Mouse (Mus musculus): ENCODE results near the gene Tmprss11a. TPM values are rescaled to one million over a fixed set of nuclear protein-coding genes. Genes with fewer than 3 reads are reported as not detected.

Gene Tmprss11a
- not detected in 2 replicates for polyA plus RNA-seq (2014; fragmentation: Nextera tagmentation; extraction: Ambion mirVana)

DNA sequence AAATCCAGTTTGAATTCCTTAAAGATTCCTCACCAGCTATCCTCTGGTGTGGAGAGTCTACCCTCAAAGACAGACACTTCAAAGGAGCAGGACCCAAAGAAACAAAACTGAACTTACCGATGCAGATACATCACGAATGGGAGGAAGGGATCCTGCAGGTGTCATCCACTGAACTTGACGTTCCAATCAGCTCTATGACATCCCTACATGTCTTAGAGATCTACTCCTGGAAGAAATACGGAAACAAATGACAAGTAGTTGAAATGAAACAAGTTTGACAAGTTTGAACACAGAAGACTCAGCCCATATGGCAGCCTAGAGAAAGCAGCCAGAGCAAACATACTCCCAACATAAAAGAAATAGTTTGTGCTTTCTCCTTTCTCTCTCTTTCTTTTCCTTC, at the start of gene Tmprss11a:
Tmprss11a (minus strand) TSS at position 101 of the 400 bp plus-strand sequence.
- ATAC-seq (replicated peaks; ENCODE audit: low FRiP score) (no peak), DNase-seq (ENCODE audit: low spot score) (no peak)
- Histone ChIP-seq H3K9me3 (ENCODE audit: control insufficient read depth, low read length) (no peaks in the 10 kb centered on the region), H3K27me3 (replicated peaks; ENCODE audit: control insufficient read depth, insufficient read depth, low read length) (no peaks in the 10 kb centered on the region), H3K36me3 (ENCODE audit: control insufficient read depth, insufficient read depth, low read length) (no peaks in the 10 kb centered on the region), H3K27ac (ENCODE audit: low read depth, low read length) (no peak within 1 kb of the TSS), H3K4me1 (replicated peaks; ENCODE audit: control insufficient read depth, insufficient read depth, low read length) (no peaks in the 10 kb centered on the region), H3K9ac (ENCODE audit: low read depth, low read length) (no peak within 1 kb of the TSS), H3K4me3 (ENCODE audit: low read depth, low read length) (no peak within 1 kb of the TSS), H3K4me2 (no peak within 1 kb of the TSS)
- WGBS = 68% methylated on average over 4 of the region's 4 CpGs

DNA sequence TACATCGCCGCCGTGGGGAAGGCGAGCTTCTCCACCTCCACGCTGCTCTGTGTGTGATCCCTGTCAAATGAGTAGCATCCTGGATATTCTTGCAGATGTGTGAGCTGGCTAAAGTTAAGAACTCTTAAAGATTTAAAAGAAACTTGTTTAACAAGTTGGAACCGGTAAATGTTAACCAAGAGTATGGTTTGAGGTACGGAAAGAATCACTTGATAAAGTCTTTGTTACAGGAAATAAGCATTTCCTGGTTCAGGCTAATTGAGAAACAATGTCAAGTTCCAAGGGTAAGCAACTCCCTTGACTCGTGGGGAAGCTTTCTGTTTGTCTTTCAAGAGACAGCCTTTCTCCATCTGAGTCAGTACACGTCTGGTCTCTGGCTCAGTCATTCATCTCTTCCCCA, 49.7 kb upstream of the Tmprss11a start, which contains the start of gene Tmprss11g:
Tmprss11g (minus strand) TSS at position 101 of the 400 bp plus-strand sequence.
- ATAC-seq (replicated peaks; ENCODE audit: low FRiP score) = no peak
- no peak within 1 kb of the TSS for H3K4me2 ChIP-seq
- DNase-seq (ENCODE audit: low spot score) = no peak
- 64% methylated on average over 9 of the region's 9 CpGs for WGBS
- H3K9me3 ChIP-seq (ENCODE audit: control insufficient read depth, low read length) = no peaks in the 10 kb centered on the region
- H3K36me3 ChIP-seq (ENCODE audit: control insufficient read depth, insufficient read depth, low read length) = no peaks in the 10 kb centered on the region
- no peak within 1 kb of the TSS for H3K27ac ChIP-seq (ENCODE audit: low read depth, low read length)
- no peak within 1 kb of the TSS for H3K9ac ChIP-seq (ENCODE audit: low read depth, low read length)
- H3K27me3 ChIP-seq (replicated peaks; ENCODE audit: control insufficient read depth, insufficient read depth, low read length) = no peaks in the 10 kb centered on the region
- H3K4me3 ChIP-seq (ENCODE audit: low read depth, low read length) = no peak within 1 kb of the TSS
- H3K4me1 ChIP-seq (replicated peaks; ENCODE audit: control insufficient read depth, insufficient read depth, low read length) = no peaks in the 10 kb centered on the region

DNA sequence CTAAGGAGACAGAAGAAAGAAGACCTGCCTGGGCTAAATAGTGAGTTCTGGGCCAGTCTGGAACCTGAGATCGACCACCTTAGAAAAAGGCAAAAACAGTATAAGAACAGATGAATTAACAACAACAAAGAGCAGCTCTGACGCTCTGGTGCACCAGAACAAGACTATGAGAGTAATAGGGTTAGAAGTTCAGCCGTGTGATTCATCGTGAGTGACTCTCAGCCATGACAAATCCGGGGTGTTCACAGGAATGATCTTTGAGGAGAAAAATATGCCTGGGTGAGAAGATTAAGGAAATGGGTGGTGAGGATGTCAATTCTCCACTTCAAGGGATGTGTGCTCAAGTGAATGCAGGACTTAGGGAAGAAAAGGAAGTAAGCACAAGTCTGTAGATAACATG, 42.7 kb upstream of the Tmprss11a start:
- Histone ChIP-seq H3K27ac (ENCODE audit: low read depth, low read length) (no peak overlapping the region), H3K36me3 (ENCODE audit: control insufficient read depth, insufficient read depth, low read length) (no peaks in the 10 kb centered on the region), H3K9me3 (ENCODE audit: control insufficient read depth, low read length) (no peaks in the 10 kb centered on the region), H3K4me2 (no peak overlapping the region), H3K9ac (ENCODE audit: low read depth, low read length) (no peak overlapping the region), H3K4me1 (replicated peaks; ENCODE audit: control insufficient read depth, insufficient read depth, low read length) (no peaks in the 10 kb centered on the region), H3K27me3 (replicated peaks; ENCODE audit: control insufficient read depth, insufficient read depth, low read length) (no peaks in the 10 kb centered on the region), H3K4me3 (ENCODE audit: low read depth, low read length) (no peak overlapping the region)
- DNase-seq (ENCODE audit: low spot score) (no peak), ATAC-seq (replicated peaks; ENCODE audit: low FRiP score) (no peak)
- WGBS = 78% methylated on average over 5 of the region's 5 CpGs

DNA sequence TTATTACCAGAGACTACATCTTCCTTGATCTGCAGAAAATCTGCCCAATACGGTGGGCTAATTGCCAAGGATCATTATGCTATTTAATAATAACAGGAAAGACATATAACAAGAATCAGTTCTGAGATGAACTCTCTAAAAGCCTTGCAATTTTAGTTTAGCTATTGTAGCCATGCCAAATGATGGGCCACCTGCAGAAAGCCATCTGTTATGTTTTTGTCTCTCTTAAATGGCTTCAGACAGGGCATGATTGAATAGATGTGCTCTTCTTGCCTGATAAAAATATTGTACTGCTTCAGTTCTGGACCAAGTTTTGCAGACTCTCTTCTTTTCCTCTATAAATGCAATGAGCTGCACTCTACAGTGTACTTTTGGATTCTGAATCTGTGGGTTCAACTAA, 24.7 kb upstream of the Tmprss11a start:
- Histone ChIP-seq H3K9ac (ENCODE audit: low read depth, low read length) (no peak overlapping the region), H3K9me3 (ENCODE audit: control insufficient read depth, low read length) (no peaks in the 10 kb centered on the region), H3K27me3 (replicated peaks; ENCODE audit: control insufficient read depth, insufficient read depth, low read length) (no peaks in the 10 kb centered on the region), H3K4me2 (no peak overlapping the region), H3K36me3 (ENCODE audit: control insufficient read depth, insufficient read depth, low read length) (no peaks in the 10 kb centered on the region), H3K27ac (ENCODE audit: low read depth, low read length) (no peak overlapping the region), H3K4me3 (ENCODE audit: low read depth, low read length) (no peak overlapping the region), H3K4me1 (replicated peaks; ENCODE audit: control insufficient read depth, insufficient read depth, low read length) (no peaks in the 10 kb centered on the region)
- WGBS = 71% methylated on average over 1 of the region's 1 CpGs
- ATAC-seq (replicated peaks; ENCODE audit: low FRiP score) (no peak), DNase-seq (ENCODE audit: low spot score) (no peak)

DNA sequence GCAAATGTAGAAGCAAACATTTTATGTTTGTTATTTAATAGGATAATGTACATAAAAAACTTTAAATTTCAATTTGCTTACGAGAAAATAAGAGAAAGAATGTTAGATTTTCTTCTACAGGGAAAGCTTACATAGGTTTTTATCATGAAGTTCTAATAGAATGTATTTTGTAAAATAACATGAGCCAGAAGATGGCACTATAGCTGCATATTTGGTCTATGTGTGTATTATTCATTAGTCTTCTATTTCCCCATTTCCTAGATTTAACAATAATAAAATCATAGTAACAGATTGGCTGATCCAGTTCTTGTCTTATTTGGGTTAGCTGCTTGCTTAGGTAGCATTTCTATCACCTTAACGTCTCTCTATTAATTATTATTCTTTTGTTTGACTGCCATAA, 13.8 kb upstream of the Tmprss11a start:
- Histone ChIP-seq H3K4me2 (no peak overlapping the region), H3K4me1 (replicated peaks; ENCODE audit: control insufficient read depth, insufficient read depth, low read length) (no peaks in the 10 kb centered on the region), H3K27ac (ENCODE audit: low read depth, low read length) (no peak overlapping the region), H3K9me3 (ENCODE audit: control insufficient read depth, low read length) (no peaks in the 10 kb centered on the region), H3K4me3 (ENCODE audit: low read depth, low read length) (no peak overlapping the region), H3K36me3 (ENCODE audit: control insufficient read depth, insufficient read depth, low read length) (no peaks in the 10 kb centered on the region), H3K9ac (ENCODE audit: low read depth, low read length) (no peak overlapping the region), H3K27me3 (replicated peaks; ENCODE audit: control insufficient read depth, insufficient read depth, low read length) (no peaks in the 10 kb centered on the region)
- ATAC-seq (replicated peaks; ENCODE audit: low FRiP score) (no peak), DNase-seq (ENCODE audit: low spot score) (no peak)
- WGBS = 61% methylated on average over 2 of the region's 2 CpGs

DNA sequence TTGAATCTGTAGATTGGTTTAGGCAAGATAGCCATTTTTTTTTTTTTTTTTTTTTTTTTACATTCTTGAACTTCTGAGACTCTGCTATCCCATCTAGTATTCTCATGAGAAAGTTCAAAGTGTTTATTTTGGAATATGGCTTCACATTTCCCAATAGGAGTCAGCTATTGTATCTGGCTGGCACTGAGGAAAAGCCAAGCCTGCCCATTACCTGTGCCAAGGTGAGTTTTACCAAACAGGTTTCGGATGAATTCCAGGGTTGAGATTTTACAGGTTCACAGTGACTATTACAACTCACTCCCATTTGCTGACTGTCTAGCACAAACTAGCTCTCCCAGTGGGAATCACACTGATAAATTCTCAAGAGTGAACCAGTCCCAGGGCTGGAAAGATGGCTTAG, 13.2 kb upstream of the Tmprss11a start:
- Histone ChIP-seq H3K27me3 (replicated peaks; ENCODE audit: control insufficient read depth, insufficient read depth, low read length) (no peaks in the 10 kb centered on the region), H3K27ac (ENCODE audit: low read depth, low read length) (no peak overlapping the region)
- no peak for ATAC-seq (replicated peaks; ENCODE audit: low FRiP score)

DNA sequence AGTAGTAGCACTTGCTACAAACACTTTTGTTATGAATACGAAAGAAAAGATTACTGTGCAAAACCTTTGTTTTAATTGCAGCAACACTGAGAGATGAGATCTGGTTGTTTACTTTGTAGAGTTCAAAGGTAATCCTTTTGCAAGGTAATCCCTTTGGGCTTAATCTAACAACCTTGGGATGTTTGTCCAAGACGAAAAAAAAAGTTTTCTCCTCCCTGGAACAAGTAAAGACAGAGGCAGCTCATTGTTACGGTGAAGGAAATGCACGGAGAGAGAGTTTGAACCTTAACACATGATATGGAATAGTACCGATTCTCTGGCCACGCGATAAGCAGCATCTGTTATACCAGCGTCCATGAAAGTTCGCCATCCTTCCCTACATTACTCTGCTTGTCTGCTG, 5.1 kb upstream of the Tmprss11a start:
- no peak for DNase-seq (ENCODE audit: low spot score)
- Histone ChIP-seq H3K4me3 (ENCODE audit: low read depth, low read length) (no peak overlapping the region), H3K36me3 (ENCODE audit: control insufficient read depth, insufficient read depth, low read length) (no peaks in the 10 kb centered on the region), H3K9ac (ENCODE audit: low read depth, low read length) (no peak overlapping the region), H3K4me1 (replicated peaks; ENCODE audit: control insufficient read depth, insufficient read depth, low read length) (no peaks in the 10 kb centered on the region), H3K27me3 (replicated peaks; ENCODE audit: control insufficient read depth, insufficient read depth, low read length) (no peaks in the 10 kb centered on the region), H3K4me2 (no peak overlapping the region), H3K27ac (ENCODE audit: low read depth, low read length) (no peak overlapping the region), H3K9me3 (ENCODE audit: control insufficient read depth, low read length) (no peaks in the 10 kb centered on the region)
- no peak for ATAC-seq (replicated peaks; ENCODE audit: low FRiP score)
- WGBS = 73% methylated on average over 9 of the region's 9 CpGs

More for the DNA sequence above, 13.2 kb upstream of the Tmprss11a start:
- no peaks in the 10 kb centered on the region for H3K36me3 ChIP-seq (ENCODE audit: control insufficient read depth, insufficient read depth, low read length)
- no peaks in the 10 kb centered on the region for H3K9me3 ChIP-seq (ENCODE audit: control insufficient read depth, low read length)
- no peak overlapping the region for H3K4me2 ChIP-seq
- H3K4me1 ChIP-seq (replicated peaks; ENCODE audit: control insufficient read depth, insufficient read depth, low read length) = no peaks in the 10 kb centered on the region
- H3K4me3 ChIP-seq (ENCODE audit: low read depth, low read length) = no peak overlapping the region
- DNase-seq (ENCODE audit: low spot score) = no peak
- WGBS = 75% methylated on average over 1 of the region's 1 CpGs
- no peak overlapping the region for H3K9ac ChIP-seq (ENCODE audit: low read depth, low read length)

DNA sequence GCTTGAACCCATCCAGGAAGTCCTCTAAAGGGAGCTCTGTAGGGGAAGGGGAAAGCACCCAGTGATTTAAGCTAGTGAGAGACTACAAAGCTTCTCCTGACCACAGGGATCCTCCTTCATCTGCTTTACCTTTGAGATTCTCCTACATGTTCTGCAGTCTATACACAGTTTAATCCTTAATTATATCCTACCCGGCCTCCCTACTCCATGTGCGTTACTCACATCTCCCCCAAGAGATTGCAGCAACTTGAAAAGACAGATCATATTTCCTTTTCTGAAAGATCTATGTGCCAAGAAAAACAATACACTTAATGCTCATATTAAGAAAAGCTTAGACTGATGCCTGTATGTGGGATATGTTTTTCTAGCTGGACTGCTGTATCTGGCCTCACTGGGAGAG, 29.5 kb downstream of the Tmprss11a start:
- no peaks in the 10 kb centered on the region for H3K4me1 ChIP-seq (replicated peaks; ENCODE audit: control insufficient read depth, insufficient read depth, low read length)
- DNase-seq (ENCODE audit: low spot score) = no peak
- no peaks in the 10 kb centered on the region for H3K27me3 ChIP-seq (replicated peaks; ENCODE audit: control insufficient read depth, insufficient read depth, low read length)
- H3K4me3 ChIP-seq (ENCODE audit: low read depth, low read length) = no peak overlapping the region
- H3K27ac ChIP-seq (ENCODE audit: low read depth, low read length) = no peak overlapping the region
- H3K9me3 ChIP-seq (ENCODE audit: control insufficient read depth, low read length) = no peaks in the 10 kb centered on the region
- no peaks in the 10 kb centered on the region for H3K36me3 ChIP-seq (ENCODE audit: control insufficient read depth, insufficient read depth, low read length)
- 80% methylated on average over 2 of the region's 2 CpGs for WGBS
- no peak overlapping the region for H3K9ac ChIP-seq (ENCODE audit: low read depth, low read length)
- ATAC-seq (replicated peaks; ENCODE audit: low FRiP score) = no peak
- H3K4me2 ChIP-seq = no peak overlapping the region

DNA sequence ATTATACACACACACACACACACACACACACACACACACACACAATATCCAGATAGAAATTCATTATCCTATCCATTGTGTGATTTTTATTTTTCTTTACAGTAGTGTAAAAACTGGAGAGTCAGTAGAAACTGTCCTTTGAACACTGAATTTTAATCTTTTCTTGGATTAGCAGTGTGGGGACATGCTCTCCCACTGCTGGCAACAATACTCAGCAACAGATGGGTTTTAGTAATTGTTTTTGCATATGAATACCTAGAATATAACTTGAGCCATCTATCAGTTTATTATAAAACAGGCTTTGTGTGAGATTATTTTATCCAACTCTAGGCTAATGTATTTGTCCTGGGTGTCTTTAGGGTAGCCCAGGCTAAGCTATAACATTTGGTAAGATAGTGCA, 30.2 kb downstream of the Tmprss11a start:
- DNase-seq (ENCODE audit: low spot score) = no peak
- Histone ChIP-seq H3K4me2 (no peak overlapping the region), H3K36me3 (ENCODE audit: control insufficient read depth, insufficient read depth, low read length) (no peaks in the 10 kb centered on the region), H3K9ac (ENCODE audit: low read depth, low read length) (no peak overlapping the region), H3K4me1 (replicated peaks; ENCODE audit: control insufficient read depth, insufficient read depth, low read length) (no peaks in the 10 kb centered on the region), H3K9me3 (ENCODE audit: control insufficient read depth, low read length) (no peaks in the 10 kb centered on the region), H3K27me3 (replicated peaks; ENCODE audit: control insufficient read depth, insufficient read depth, low read length) (no peaks in the 10 kb centered on the region), H3K27ac (ENCODE audit: low read depth, low read length) (no peak overlapping the region), H3K4me3 (ENCODE audit: low read depth, low read length) (no peak overlapping the region)
- ATAC-seq (replicated peaks; ENCODE audit: low FRiP score) = no peak
